Mouse (Mus musculus) small intestine, adult 2 months (tissue): ENCODE data around the gene Tex46.

ENCODE experiments used
- CTCF ChIP-seq: fragments of 200-500 bp; IDR thresholded peaks from 2 replicates; pipeline ENCODE4 v1.5.1; 2012; ENCODE audit warnings: low read depth, mild to moderate bottlenecking, control low read depth, inconsistent platforms, low read length, moderate library complexity, mixed read lengths; ENCODE audit not compliant: insufficient replicate concordance, insufficient read length; ENCODE audit errors: extremely low read depth
- POLR2A ChIP-seq: fragments of 200-500 bp; IDR thresholded peaks from 2 replicates; pipeline ENCODE4 v1.6.1; 2012; ENCODE audit warnings: low read depth, mild to moderate bottlenecking, control low read depth, inconsistent platforms, low read length, moderate library complexity

- TF ChIP-seq POLR2A (no peak), CTCF (no peak)
Observed at GRCm38 (mm10) chr4:136595221-136595620, 15.0 kb upstream of the Tex46 start.
